Mouse (Mus musculus) kidney, adult 2 months (tissue): Measurements from ENCODE around the gene Slc17a7. TPM values are rescaled to one million over a fixed set of nuclear protein-coding genes. Genes with fewer than 3 reads are reported as not detected.

Experiments
- DNase-seq: peaks from one replicate; pipeline ENCODE4 v3.0.0; 2021
- H3K27ac ChIP-seq: fragments of 200-500 bp; 2 replicates; pipeline ENCODE4 v1.5.1; 2012; ENCODE audit warnings: low read depth, low read length, control low read depth, inconsistent platforms; ENCODE audit not compliant: insufficient read depth
- H3K27me3 ChIP-seq: fragments of 200-500 bp; replicated peaks from 2 replicates; pipeline ENCODE4 v1.6.1; 2012; ENCODE audit warnings: mild to moderate bottlenecking, moderate library complexity, low read length, inconsistent platforms; ENCODE audit not compliant: control insufficient read depth, insufficient read depth
- H3K36me3 ChIP-seq: fragments of 200-500 bp; 2 replicates; pipeline ENCODE4 v1.6.1; 2012; ENCODE audit warnings: mild to moderate bottlenecking, moderate library complexity, low read length, inconsistent platforms; ENCODE audit not compliant: control insufficient read depth, insufficient read depth
- H3K4me1 ChIP-seq: fragments of 200-500 bp; 2 replicates; pipeline ENCODE4 v1.6.1; 2011; ENCODE audit warnings: low read length; ENCODE audit not compliant: control insufficient read depth, insufficient read depth
- H3K4me3 ChIP-seq: fragments of 200-500 bp; 2 replicates; pipeline ENCODE4 v1.5.1; 2011; ENCODE audit warnings: mild to moderate bottlenecking, low read depth, low read length, control low read depth; ENCODE audit not compliant: insufficient read depth
- CTCF ChIP-seq: fragments of 200-500 bp; conservative IDR thresholded peaks from 2 replicates; pipeline ENCODE4 v1.5.1; 2011; ENCODE audit warnings: low read depth, mild to moderate bottlenecking, control low read depth, low read length, moderate library complexity, mixed read lengths; ENCODE audit not compliant: insufficient read depth, insufficient read length
- POLR2A ChIP-seq: fragments of 200-500 bp; IDR thresholded peaks from one replicate; pipeline ENCODE4 v1.6.1; 2011; ENCODE audit warnings: low read depth, low read length, control low read depth
- WGBS: fragments of 180-500 bp; shearing (Covaris S2); methylation state at CpG from one replicate; pipeline ENCODE4 v1.1.7; 2018; 5-methylcytosine and 5-hydroxymethylcytosine counted together
- polyA plus RNA-seq: library from polyadenylated mRNA; depleted of rRNA; stranded (reverse); fragments of >200 nt; gene quantifications from 2 replicates; pipeline ENCODE4 v1.2.3, GENCODE M21; 2012

Slc17a7 gene
- polyA plus RNA-seq, 1 experiment, result not detected

DNA sequence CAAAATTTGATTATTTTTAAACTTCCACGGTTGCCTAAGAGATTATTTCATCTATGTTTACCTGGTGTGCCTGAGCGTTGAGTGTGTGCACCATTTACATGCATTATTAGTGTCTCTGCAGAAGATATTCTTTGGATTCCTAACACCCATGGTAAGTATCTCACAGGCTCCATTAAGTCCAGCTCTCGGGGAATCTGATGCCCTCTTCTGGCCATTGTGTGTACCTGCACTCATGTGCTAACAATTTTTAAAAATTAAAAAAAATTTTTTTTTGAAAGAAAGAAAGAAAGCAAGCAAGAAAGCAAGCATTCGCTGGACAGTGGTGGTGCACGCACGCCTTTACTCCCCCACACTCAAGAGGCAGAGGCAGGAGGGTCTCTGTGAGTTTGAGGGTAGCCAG, 44.5 kb downstream of the Slc17a7 start:
- no peaks in the 10 kb centered on the region for H3K4me1 ChIP-seq
- H3K36me3 ChIP-seq, result no peaks in the 10 kb centered on the region
- DNase-seq, result no peak
- no peak overlapping the region for H3K4me3 ChIP-seq
- WGBS, result 83% methylated on average over 6 of the region's 6 CpGs
- no peak overlapping the region for H3K27ac ChIP-seq
- TF ChIP-seq CTCF (no peak), POLR2A (no peak)
- H3K27me3 ChIP-seq, result 0 out of 2 replicates have a peak, but pooled peaks cover 2% of the 10 kb centered on the region

DNA sequence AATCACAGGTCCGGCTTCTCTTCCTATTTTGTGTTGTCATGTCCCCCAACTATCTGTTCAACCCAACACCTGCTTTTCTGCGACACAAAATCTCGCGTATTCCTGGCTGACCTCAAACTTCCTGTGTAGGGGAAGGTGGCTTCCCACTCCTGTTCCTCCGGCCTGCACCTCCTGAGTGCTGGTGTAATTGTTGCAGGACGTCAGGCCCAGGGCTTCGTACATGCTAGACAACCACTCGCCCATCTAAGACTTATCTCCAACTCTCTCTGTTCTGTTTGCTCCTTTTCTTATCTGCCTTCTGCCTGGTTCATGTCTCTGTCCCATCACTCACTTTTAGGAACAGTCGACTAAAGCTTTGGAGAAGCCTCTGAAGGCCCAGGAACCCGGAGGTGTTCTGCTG, 47.3 kb downstream of the Slc17a7 start:
- TF ChIP-seq POLR2A (no peak), CTCF (no peak)
- Histone ChIP-seq H3K36me3 (no peaks in the 10 kb centered on the region), H3K27me3 (0 out of 2 replicates have a peak, but pooled peaks cover 2% of the 10 kb centered on the region), H3K4me3 (no peak overlapping the region), H3K27ac (no peak overlapping the region), H3K4me1 (no peaks in the 10 kb centered on the region)
- 71% methylated on average over 10 of the region's 10 CpGs for WGBS
- DNase-seq, result no peak

DNA sequence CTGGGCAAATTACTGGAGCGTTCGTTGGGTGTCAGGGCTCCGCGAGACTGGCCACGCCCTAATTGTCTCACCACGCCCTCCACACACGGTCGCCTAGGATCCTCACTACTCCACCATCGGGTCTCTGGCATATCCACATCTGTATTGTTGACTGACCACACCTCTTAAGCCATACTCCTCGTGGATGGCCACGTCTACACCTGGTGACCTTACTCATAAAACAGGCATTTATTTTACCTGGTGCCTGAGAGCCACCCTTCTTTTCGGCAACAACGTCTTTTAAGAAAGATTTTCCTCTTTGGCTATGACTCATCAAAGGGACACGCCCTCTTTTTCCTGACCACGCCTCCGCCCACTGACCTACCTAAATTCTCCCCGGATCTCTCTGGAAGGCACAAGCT, 48.1 kb downstream of the Slc17a7 start, which contains the start of gene Dkkl1:
Gene Dkkl1 (minus strand): TSS at position 297 of the 401 bp plus-strand sequence.
- Histone ChIP-seq H3K4me3 (no peak within 1 kb of the TSS), H3K27ac (no peak within 1 kb of the TSS), H3K4me1 (no peaks in the 10 kb centered on the region), H3K27me3 (0 out of 2 replicates have a peak, but pooled peaks cover 2% of the 10 kb centered on the region), H3K36me3 (no peaks in the 10 kb centered on the region)
- TF ChIP-seq CTCF (no peak), POLR2A (no peak)
- WGBS, result 8% methylated on average over 17 of the region's 17 CpGs
- no peak for DNase-seq

DNA sequence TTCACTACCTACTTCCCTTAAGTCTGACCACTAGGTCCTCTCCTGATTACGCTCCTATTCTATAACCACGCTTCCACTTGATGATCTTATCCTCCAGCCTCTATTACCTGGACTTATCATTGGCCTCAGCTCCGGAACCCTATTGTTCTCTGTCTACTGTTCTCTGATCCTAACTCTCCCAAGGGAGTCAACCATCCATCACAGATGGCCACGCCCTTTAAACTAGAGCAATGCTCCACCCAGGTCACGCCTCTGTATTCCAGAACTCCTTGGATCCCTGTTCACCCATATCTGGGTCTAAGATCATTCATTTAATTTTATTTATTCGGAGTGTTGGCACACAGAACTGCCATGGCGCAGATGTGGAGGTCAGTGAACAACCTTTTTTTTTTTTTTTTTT, 48.6 kb downstream of the Slc17a7 start:
- TF ChIP-seq CTCF (no peak), POLR2A (no peak)
- Histone ChIP-seq H3K4me3 (no peak overlapping the region), H3K4me1 (no peaks in the 10 kb centered on the region), H3K36me3 (no peaks in the 10 kb centered on the region), H3K27ac (no peak overlapping the region), H3K27me3 (0 out of 2 replicates have a peak, but pooled peaks cover 2% of the 10 kb centered on the region)
- 74% methylated on average over 7 of the region's 7 CpGs for WGBS
- no peak for DNase-seq

DNA sequence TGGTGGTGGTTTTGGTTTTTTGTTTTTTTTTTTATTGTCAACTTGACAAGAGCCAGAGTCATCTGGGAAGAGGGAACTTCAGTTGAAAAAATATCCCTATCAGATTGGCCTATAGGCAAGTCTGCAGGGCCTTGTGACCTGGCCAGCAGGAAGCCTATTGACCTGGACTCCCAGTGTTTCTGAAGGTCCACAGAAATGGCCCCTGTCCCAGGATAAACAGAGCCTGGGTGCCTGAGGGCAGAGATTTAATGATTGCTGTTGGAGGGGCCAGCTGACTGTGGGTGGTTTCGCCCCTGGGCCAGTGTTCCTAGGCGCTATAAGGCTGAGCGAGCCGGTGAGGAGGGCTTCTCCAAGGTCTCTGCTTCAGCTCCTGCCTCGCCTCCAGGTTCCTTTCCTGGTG, 50.0 kb downstream of the Slc17a7 start:
- TF ChIP-seq CTCF (no peak), POLR2A (no peak)
- no peak for DNase-seq
- H3K36me3 ChIP-seq, result no peaks in the 10 kb centered on the region
- 0 out of 2 replicates have a peak, but pooled peaks cover 2% of the 10 kb centered on the region for H3K27me3 ChIP-seq
- H3K4me1 ChIP-seq, result no peaks in the 10 kb centered on the region
- H3K27ac ChIP-seq, result no peak overlapping the region
- H3K4me3 ChIP-seq, result no peak overlapping the region
- 84% methylated on average over 5 of the region's 5 CpGs for WGBS

DNA sequence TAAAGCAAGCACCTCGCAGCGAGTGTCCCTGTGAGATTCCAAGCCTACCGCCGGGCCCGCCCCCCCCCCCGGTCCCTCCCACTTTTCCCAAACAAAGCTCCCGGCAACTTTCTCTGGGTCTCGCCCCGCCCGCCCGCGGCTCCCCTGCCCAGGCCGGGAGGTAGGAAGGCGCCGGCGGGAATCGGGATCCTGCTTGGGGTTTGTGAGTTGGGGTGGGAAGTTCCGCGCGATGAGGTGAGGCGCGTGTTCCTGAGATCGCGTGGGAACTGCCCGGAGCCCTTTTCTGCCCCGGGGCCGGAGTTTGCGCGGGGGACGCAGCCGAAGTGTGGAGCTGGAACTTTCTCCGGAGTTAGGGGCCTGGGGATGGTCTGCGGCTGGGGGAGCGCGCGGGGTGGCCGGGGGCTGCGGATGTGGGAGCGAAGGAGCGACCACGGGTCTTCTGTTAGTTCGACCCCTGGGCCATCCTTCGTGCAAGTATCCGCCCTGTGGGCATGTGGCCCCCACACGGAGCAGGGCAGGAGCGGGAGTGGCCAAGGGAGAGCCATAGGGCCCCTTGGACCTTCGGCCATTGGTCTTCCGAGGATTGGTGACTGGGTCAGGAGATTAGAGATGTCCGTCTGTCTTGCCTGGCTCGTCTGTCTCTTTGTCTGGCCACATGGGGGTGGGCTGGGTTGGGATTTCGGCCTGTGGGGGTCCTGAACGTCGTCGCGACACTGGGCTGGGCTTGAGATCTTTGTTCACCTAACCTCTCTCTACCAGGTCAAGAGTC, 52.1 kb downstream of the Slc17a7 start, which contains the start of gene Tead2:
Gene Tead2 (plus strand): TSS at position 81 of the 769 bp plus-strand sequence.
- H3K27ac ChIP-seq, result no peak within 1 kb of the TSS
- 0 out of 2 replicates have a peak, but pooled peaks cover 2% of the 10 kb centered on the region for H3K27me3 ChIP-seq
- TF ChIP-seq CTCF, result no peak
- no peak for TF ChIP-seq POLR2A
- WGBS, result 2% methylated on average over 55 of the region's 55 CpGs
- peak; percentile 45 for DNase-seq
- no peaks in the 10 kb centered on the region for H3K4me1 ChIP-seq
- no peaks in the 10 kb centered on the region for H3K36me3 ChIP-seq
- H3K4me3 ChIP-seq, result peak within 1 kb of the TSS; percentile 59

DNA sequence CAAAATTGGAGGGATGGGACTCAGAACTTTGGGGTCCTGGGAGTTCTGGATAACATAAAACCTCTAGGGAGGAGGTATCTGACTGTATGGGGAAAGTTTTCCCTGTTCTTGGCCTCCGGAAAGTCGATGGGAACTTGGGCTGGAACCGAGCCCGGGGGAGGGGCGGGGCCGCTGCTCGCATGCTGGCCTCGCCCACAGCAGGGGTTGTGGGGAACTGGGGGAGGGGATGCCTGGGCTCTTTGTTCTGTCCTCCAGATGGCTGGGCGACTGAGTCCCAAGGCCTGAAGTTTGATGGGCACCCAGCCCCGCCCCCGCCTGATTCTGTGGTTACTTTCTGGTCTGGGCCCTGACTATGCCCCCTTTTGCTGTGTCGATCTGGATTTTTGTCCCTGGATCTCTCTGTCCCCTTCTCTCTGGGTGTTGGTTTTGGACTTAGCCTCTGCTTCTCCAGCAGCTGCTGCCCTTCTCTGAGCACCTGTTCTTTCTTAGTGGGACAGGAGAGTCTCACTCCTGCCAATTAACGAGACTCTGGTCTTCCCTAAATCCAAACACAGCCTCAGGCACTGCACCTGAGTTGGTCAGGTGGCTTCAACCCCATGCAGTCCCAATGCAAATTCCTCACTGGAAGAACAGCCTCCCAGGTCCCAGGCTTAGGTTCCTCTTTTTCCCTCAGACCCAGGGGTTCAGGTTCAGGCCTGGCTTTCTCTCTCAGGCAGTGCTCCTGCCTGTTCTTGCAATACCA, 52.9 kb downstream of the Slc17a7 start:
- Histone ChIP-seq H3K4me3 (peak overlapping the region; percentile 59), H3K27ac (no peak overlapping the region), H3K4me1 (no peaks in the 10 kb centered on the region), H3K36me3 (no peaks in the 10 kb centered on the region), H3K27me3 (0 out of 2 replicates have a peak, but pooled peaks cover 2% of the 10 kb centered on the region)
- WGBS, result 11% methylated on average over 13 of the region's 13 CpGs
- DNase-seq, result peak; percentile 64
- no peak for TF ChIP-seq CTCF
- TF ChIP-seq POLR2A, result no peak
